Mouse (Mus musculus): ENCODE measurements at regions not wholly inside any gene's neighbourhood (a gene's known extent, or its start where the extent isn't known, plus 50 kb on each side); places are given as distances from the start of the nearest gene placed in this dataset.

GRCm38 (mm10) chr8:93591608-93592301 lies 56.1 kb upstream of the Ces5a start:
- WGBS, result 32% methylated on average over 9 of the region's 9 CpGs
- Histone ChIP-seq H3K9me3 (replicated peaks) (no peaks in the 10 kb centered on the region), H3K4me1 (peaks cover 7% of the 10 kb centered on the region), H3K27me3 (replicated peaks) (no peaks in the 10 kb centered on the region), H3K4me2 (no peak overlapping the region), H3K4me3 (replicated peaks) (no peak overlapping the region), H3K27ac (replicated peaks) (peak overlapping the region; percentile 64; the same call in 1 of the 2 replicates), H3K36me3 (no peaks in the 10 kb centered on the region), H3K9ac (replicated peaks) (no peak overlapping the region)
- peak; percentile 89 for ATAC-seq (ENCODE audit: low FRiP score)

GRCm38 (mm10) chr8:93592302-93592651 lies 56.6 kb upstream of the Ces5a start:
- Histone ChIP-seq H3K27me3 (replicated peaks) (no peaks in the 10 kb centered on the region), H3K4me2 (no peak overlapping the region), H3K36me3 (no peaks in the 10 kb centered on the region), H3K4me1 (peaks cover 7% of the 10 kb centered on the region), H3K9ac (replicated peaks) (no peak overlapping the region), H3K27ac (replicated peaks) (peak overlapping the region; percentile 64; the same call in 1 of the 2 replicates), H3K9me3 (replicated peaks) (no peaks in the 10 kb centered on the region), H3K4me3 (replicated peaks) (no peak overlapping the region)
- ATAC-seq (ENCODE audit: low FRiP score), result no peak; the same call in 1 of the 2 replicates
- WGBS, result 8% methylated on average over 3 of the region's 3 CpGs

GRCm38 (mm10) chr8:93598613-93599121 lies 63.0 kb upstream of the Ces5a start:
- Histone ChIP-seq H3K4me1 (peaks cover 16% of the 10 kb centered on the region), H3K4me2 (peak overlapping the region; percentile 13; the same call in 1 of the 2 replicates), H3K9ac (replicated peaks) (no peak overlapping the region), H3K9me3 (replicated peaks) (no peaks in the 10 kb centered on the region), H3K36me3 (no peaks in the 10 kb centered on the region), H3K27me3 (replicated peaks) (no peaks in the 10 kb centered on the region), H3K27ac (replicated peaks) (peak overlapping the region; percentile 37), H3K4me3 (replicated peaks) (no peak overlapping the region)
- 62% methylated on average over 11 of the region's 11 CpGs for WGBS
- ATAC-seq (ENCODE audit: low FRiP score), result peak; percentile 47; the same call in 1 of the 2 replicates

DNA sequence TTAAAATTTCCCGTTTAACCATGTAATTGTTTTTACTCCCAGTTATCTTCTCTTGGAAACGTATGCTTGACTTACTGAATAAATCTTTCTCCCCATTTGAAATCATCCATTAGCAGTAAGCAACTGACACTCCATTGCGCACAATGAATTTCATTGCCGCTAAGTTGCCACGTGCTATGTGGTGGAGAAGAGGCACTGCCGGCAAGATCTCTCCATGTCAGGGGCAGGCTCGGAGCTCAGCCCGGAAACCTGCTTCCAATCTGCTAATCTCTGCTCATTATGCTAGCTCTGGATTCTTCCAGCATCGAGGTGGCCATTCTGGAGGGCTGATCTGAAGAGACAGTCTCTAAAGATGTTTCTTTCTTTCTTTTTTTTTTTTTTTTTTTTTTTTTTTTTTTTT lies 63.7 kb upstream of the Ces5a start:
- Histone ChIP-seq H3K9ac (replicated peaks) (no peak overlapping the region), H3K9me3 (replicated peaks) (no peaks in the 10 kb centered on the region), H3K27me3 (replicated peaks) (no peaks in the 10 kb centered on the region), H3K4me1 (peaks cover 16% of the 10 kb centered on the region), H3K4me3 (replicated peaks) (no peak overlapping the region), H3K4me2 (peak overlapping the region; percentile 33), H3K36me3 (no peaks in the 10 kb centered on the region), H3K27ac (replicated peaks) (no peak overlapping the region)
- WGBS, result 41% methylated on average over 9 of the region's 9 CpGs
- no peak for ATAC-seq (ENCODE audit: low FRiP score)

- no peak for ATAC-seq (ENCODE audit: low FRiP score)
- Histone ChIP-seq H3K27ac (replicated peaks) (no peak overlapping the region), H3K9me3 (replicated peaks) (no peaks in the 10 kb centered on the region), H3K9ac (replicated peaks) (no peak overlapping the region), H3K4me1 (peaks cover 16% of the 10 kb centered on the region), H3K36me3 (no peaks in the 10 kb centered on the region), H3K27me3 (replicated peaks) (no peaks in the 10 kb centered on the region), H3K4me2 (no peak overlapping the region), H3K4me3 (replicated peaks) (no peak overlapping the region)
- 59% methylated on average over 8 of the region's 8 CpGs for WGBS
These were observed 64.1 kb upstream of the Ces5a start for GRCm38 (mm10) chr8:93599776-93600175.

DNA sequence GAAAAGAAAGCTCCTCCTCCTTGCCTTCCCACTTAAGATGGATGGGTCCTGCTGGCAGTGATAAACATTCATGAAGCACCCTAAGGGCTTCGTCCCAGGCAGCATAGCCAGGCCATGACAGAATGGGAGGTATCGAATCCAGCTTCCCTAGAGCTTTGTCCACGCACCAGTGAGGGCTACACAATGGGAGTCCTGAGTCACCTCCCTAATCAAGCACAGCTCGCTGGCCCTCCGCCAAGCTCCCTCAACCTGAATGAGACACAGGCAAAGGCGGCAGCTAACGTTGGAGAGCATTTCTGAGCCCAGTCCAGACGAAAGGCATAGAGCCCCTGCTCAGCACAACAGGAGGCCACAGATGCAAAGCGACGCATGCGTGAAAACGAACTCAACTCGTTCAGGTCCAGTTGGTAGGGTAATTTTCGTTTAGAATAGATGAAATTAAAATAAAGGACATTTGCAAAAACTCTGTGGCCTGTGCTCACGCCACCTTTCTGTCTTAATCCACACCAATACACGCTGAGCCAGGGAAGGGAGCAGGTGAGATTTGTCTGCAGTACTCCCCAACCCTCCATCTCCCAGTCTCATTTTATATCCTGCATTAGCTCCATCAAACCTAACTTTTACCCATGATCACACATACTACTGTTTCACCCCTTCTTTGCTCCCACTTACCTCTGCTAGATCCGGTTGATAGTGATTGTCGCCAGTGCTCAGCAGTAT lies 91.3 kb upstream of the Ces5a start:
- Histone ChIP-seq H3K9me3 (replicated peaks) (no peaks in the 10 kb centered on the region), H3K27ac (replicated peaks) (peak overlapping the region; percentile 49), H3K4me2 (peak overlapping the region; percentile 46), H3K27me3 (replicated peaks) (no peaks in the 10 kb centered on the region), H3K36me3 (no peaks in the 10 kb centered on the region), H3K9ac (replicated peaks) (no peak overlapping the region), H3K4me3 (replicated peaks) (0 out of 2 replicates have a peak overlapping the region, but pooled peaks have one; percentile 8), H3K4me1 (peaks cover 12% of the 10 kb centered on the region)
- ATAC-seq (ENCODE audit: low FRiP score), result peak; percentile 77
- WGBS, result 18% methylated on average over 18 of the region's 18 CpGs

DNA sequence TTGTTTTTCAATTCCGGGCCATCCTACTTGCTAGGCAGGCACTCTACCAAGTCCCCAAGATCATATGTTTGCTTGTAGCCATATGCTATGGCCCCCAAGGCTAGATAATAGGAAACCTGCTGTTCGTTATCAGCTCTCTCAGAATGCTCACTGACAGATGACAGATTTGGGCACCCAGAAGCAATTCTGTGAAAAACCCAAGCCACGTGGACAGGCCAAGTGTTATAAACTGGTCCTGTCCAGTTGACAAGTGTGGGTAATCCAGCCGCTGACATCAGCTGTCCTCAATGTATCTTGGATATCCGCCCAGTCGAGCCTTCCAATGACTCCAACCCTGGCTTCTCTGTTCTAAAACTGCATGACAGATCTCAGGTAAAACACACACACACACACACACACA lies 92.0 kb upstream of the Ces5a start:
- Histone ChIP-seq H3K4me3 (replicated peaks) (no peak overlapping the region), H3K9me3 (replicated peaks) (no peaks in the 10 kb centered on the region), H3K27ac (replicated peaks) (no peak overlapping the region), H3K4me1 (peaks cover 12% of the 10 kb centered on the region), H3K36me3 (no peaks in the 10 kb centered on the region), H3K9ac (replicated peaks) (no peak overlapping the region), H3K4me2 (no peak overlapping the region; the same call in 1 of the 2 replicates), H3K27me3 (replicated peaks) (no peaks in the 10 kb centered on the region)
- no peak for ATAC-seq (ENCODE audit: low FRiP score)
- WGBS, result 62% methylated on average over 6 of the region's 6 CpGs

DNA sequence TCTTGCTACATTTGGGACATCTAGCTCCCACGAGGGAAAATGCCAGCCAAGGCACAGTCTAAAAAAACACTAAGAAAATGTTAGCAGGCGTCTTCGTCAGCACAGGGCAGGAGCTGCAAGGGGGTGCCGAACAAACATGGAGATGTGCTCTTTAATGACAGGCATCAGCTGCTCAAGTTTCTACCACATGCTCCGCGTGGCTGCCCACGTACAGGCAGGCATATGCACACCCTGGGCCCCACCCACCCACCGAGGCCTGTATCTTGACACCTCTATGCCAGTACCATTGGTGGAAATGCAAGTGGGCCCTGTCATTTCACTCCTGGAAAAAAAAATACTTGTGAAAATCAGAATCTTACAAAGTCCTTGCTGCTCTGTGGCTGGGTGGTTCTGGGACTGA lies 97.3 kb upstream of the Ces5a start:
- no peak for ATAC-seq (ENCODE audit: low FRiP score)
- WGBS, result 78% methylated on average over 8 of the region's 8 CpGs

DNA sequence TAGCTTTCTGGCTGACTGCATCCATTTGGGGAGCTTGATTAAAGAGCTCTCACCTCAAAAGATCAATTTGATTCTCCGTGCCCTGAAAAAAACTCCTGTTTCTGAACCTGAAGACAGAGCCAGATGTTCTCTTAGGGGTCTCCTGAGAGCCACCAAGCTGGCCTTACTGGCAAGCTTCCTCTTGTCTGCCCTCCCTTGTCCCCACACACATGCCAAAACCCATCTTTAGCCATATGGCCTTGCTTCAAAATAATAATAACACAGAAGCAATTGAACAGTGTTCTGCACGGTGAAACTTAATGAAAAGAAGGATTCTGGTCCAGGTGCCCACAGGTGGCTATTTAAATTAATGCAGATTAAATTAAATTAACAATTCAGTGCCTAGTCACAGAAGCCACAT lies 107.1 kb upstream of the Ces5a start:
- Histone ChIP-seq H3K4me1 (peaks cover 9% of the 10 kb centered on the region; the same call in 1 of the 2 replicates), H3K9ac (replicated peaks) (no peak overlapping the region), H3K27ac (replicated peaks) (no peak overlapping the region), H3K27me3 (replicated peaks) (0 out of 2 replicates have a peak, but pooled peaks cover 3% of the 10 kb centered on the region), H3K36me3 (no peaks in the 10 kb centered on the region), H3K4me2 (no peak overlapping the region), H3K9me3 (replicated peaks) (no peaks in the 10 kb centered on the region), H3K4me3 (replicated peaks) (no peak overlapping the region)
- ATAC-seq (ENCODE audit: low FRiP score), result no peak
- 37% methylated on average over 2 of the region's 2 CpGs for WGBS

More for the DNA sequence above, 97.3 kb upstream of the Ces5a start:
- Histone ChIP-seq H3K4me2 (no peak overlapping the region), H3K27me3 (replicated peaks) (no peaks in the 10 kb centered on the region), H3K4me3 (replicated peaks) (no peak overlapping the region), H3K9me3 (replicated peaks) (no peaks in the 10 kb centered on the region), H3K9ac (replicated peaks) (no peak overlapping the region), H3K4me1 (no peaks in the 10 kb centered on the region), H3K27ac (replicated peaks) (no peak overlapping the region), H3K36me3 (no peaks in the 10 kb centered on the region)

DNA sequence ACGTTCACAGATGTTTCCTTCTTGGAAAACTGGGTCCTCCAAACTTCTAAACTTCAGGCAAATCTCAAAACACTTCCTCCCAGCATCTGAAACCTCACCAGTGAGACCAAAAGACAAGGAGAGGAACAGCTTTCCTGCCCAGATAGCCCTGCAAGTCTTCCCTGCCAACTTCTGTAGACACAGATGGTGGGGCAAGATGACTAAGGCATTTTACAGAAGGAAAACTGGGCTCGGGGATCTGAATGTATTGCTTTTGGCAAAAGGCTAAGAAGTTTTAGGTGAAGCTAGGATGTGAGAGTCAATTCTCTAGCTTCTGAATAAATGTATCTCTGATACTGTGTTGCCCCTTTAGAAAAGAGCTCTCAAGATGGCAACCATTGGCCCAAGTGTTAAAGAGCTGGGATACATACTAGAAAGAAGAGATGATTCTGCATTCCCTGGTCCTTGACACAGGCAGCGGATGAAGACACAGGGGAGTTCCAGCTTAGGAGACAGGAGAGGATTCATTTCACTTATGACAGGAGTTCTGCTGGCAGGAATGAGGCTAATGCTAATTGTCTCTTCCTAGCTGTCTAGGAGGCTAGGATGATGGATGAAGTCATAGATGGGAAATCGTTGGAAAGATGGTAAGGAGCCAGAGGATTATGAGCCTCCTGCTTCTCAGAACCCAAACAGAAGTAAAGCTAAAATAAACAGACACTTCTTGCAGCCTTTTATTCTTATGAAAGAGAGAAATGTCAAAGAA lies 108.0 kb upstream of the Ces5a start:
- Histone ChIP-seq H3K27ac (replicated peaks) (no peak overlapping the region), H3K36me3 (no peaks in the 10 kb centered on the region), H3K4me1 (peaks cover 9% of the 10 kb centered on the region; the same call in 1 of the 2 replicates), H3K27me3 (replicated peaks) (0 out of 2 replicates have a peak, but pooled peaks cover 3% of the 10 kb centered on the region), H3K4me2 (no peak overlapping the region), H3K9me3 (replicated peaks) (no peaks in the 10 kb centered on the region), H3K4me3 (replicated peaks) (no peak overlapping the region), H3K9ac (replicated peaks) (no peak overlapping the region)
- no peak for ATAC-seq (ENCODE audit: low FRiP score)
- WGBS, result 72% methylated on average over 4 of the region's 4 CpGs

DNA sequence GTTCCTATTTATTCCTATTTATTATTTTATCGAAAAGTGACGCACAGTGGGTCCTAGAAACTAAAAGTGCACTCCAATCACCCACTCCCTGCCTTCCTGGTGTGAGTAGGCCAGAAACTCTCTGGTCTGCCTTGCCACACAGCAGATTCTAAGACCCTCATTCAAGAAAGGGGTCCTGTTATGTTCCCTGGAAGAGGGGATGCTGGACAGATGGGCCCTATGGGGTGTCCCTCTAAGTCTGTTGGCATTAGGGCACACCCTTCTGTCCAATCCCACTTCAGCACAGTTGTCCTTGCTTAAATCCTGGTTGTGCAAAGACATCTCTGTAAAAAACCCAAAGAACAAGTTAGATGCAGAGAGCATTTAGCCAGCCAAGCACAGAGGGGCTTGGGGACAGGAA lies 117.8 kb upstream of the Ces5a start:
- no peak overlapping the region for H3K4me2 ChIP-seq
- ATAC-seq (ENCODE audit: low FRiP score), result no peak
- H3K4me1 ChIP-seq, result no peaks in the 10 kb centered on the region
- H3K36me3 ChIP-seq, result no peaks in the 10 kb centered on the region
- H3K4me3 ChIP-seq (replicated peaks), result no peak overlapping the region
- H3K27me3 ChIP-seq (replicated peaks), result no peaks in the 10 kb centered on the region
- 94% methylated on average over 2 of the region's 2 CpGs for WGBS
- no peak overlapping the region for H3K9ac ChIP-seq (replicated peaks)
- H3K27ac ChIP-seq (replicated peaks), result no peak overlapping the region
- H3K9me3 ChIP-seq (replicated peaks), result no peaks in the 10 kb centered on the region
